Mouse (Mus musculus): ENCODE data around the gene Dhodh.

DNA sequence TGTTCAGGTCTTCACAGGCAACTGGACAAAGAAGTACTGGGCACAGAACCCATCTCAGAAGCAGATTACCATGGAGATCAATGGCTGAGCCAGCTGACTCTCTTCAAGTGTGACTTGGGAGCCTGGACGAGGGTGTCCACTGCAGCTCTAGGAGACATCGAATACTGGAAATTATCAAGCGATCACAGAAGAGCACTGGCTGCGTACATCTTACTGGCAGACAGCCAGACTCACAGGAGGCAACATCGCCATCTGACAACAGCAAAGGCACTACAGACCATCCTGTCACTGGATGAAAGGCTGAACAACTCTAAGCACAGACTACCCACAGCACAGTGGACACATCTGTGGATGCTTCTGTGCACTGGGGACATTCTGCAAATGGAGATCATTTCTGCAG is 16.3 kb downstream of the Dhodh start:
- TF ChIP-seq TAL1 (IDR thresholded peaks at IDR 0.05; ENCODE audit: low read length) (no peak), GATA1 (IDR thresholded peaks at IDR 0.05; ENCODE audit: low read length) (no peak)
